Mouse (Mus musculus) MEL (cell line): ENCODE data around the gene Mmel1. TPM values are rescaled to one million over a fixed set of nuclear protein-coding genes. Genes with fewer than 3 reads are reported as not detected.

Experiments used
- DNase-seq: peaks from one replicate; pipeline ENCODE4 v3.0.0; 2011; ENCODE audit warnings: low read depth, low spot score
- H3K27ac ChIP-seq: 2 replicates; pipeline ENCODE4 v1.5.1; 2012; ENCODE audit warnings: low read depth, mild to moderate bottlenecking, control low read depth, low read length, moderate library complexity; ENCODE audit not compliant: control insufficient read depth
- H3K27me3 ChIP-seq, 2 experiments: fragments of 150-350 bp in 1 of 2; sonication (generic) in 1 of 2; 2 replicates each; pipeline ENCODE4 v1.6.1; 2012; ENCODE audit warnings: low read length in 2 of 2, mild to moderate bottlenecking in 2 of 2, improper control_type of control experiment in 1 of 2, moderate library complexity in 1 of 2; ENCODE audit not compliant: insufficient read depth in 2 of 2, control insufficient read depth in 1 of 2
- H3K36me3 ChIP-seq, 2 experiments: 2 replicates each; pipeline ENCODE4 v1.6.1; 2012 to 2014; ENCODE audit warnings: low read length in 2 of 2, improper control_type of control experiment in 1 of 2, inconsistent platforms in 1 of 2, mild to moderate bottlenecking in 1 of 2; ENCODE audit not compliant: insufficient read depth in 2 of 2, control insufficient read depth in 1 of 2
- H3K4me1 ChIP-seq, 2 experiments: fragments of 150-350 bp in 1 of 2; sonication (generic) in 1 of 2; 2 replicates each; pipeline ENCODE4 v1.6.1; 2012; ENCODE audit warnings: low read length in 2 of 2, improper control_type of control experiment in 1 of 2, mild to moderate bottlenecking in 1 of 2; ENCODE audit not compliant: insufficient read depth in 2 of 2, control insufficient read depth in 1 of 2
- H3K4me3 ChIP-seq, 2 experiments: fragments of 150-350 bp in 1 of 2; sonication (generic) in 1 of 2; 2 replicates each; pipeline ENCODE4 v1.5.1; 2012; ENCODE audit warnings: low read depth in 2 of 2, low read length in 2 of 2, mild to moderate bottlenecking in 2 of 2, moderate library complexity in 2 of 2, control low read depth in 1 of 2, improper control_type of control experiment in 1 of 2; ENCODE audit not compliant: control insufficient read depth in 1 of 2, insufficient read depth in 1 of 2
- H3K79me2 ChIP-seq: 2 replicates; pipeline ENCODE4 v1.6.1; 2012; ENCODE audit warnings: mild to moderate bottlenecking, low read length, moderate library complexity; ENCODE audit not compliant: control insufficient read depth, poor library complexity, insufficient read depth
- H3K9ac ChIP-seq: 2 replicates; pipeline ENCODE4 v1.6.1; 2012; ENCODE audit warnings: low read depth, mild to moderate bottlenecking, control low read depth, low read length, moderate library complexity; ENCODE audit not compliant: control insufficient read depth, poor library complexity, severe bottlenecking
- H3K9me3 ChIP-seq: fragments of 150-350 bp; sonication (generic); replicated peaks from 2 replicates; pipeline ENCODE4 v1.6.1; 2012; ENCODE audit warnings: mild to moderate bottlenecking, low read length, improper control_type of control experiment, moderate library complexity; ENCODE audit not compliant: insufficient read depth
- BHLHE40 ChIP-seq: IDR thresholded peaks from 2 replicates; pipeline ENCODE4 v1.6.1; 2012; ENCODE audit warnings: low read depth, mild to moderate bottlenecking, inconsistent platforms, low read length, improper control_type of control experiment, borderline replicate concordance
- CHD1 ChIP-seq: IDR thresholded peaks from 2 replicates; pipeline ENCODE4 v1.6.1; 2012; ENCODE audit warnings: low read depth, mild to moderate bottlenecking, inconsistent platforms, low read length, improper control_type of control experiment
- CHD2 ChIP-seq: IDR thresholded peaks from 2 replicates; pipeline ENCODE4 v1.6.1; 2011; ENCODE audit warnings: low read length, improper control_type of control experiment
- CTCF ChIP-seq, 3 experiments: IDR thresholded peaks in 2 of 3; conservative IDR thresholded peaks in 1 of 3; 2 replicates each; pipeline ENCODE4 v1.5.1; 2011 to 2012; ENCODE audit warnings: low read length in 3 of 3, low read depth in 2 of 3, mild to moderate bottlenecking in 2 of 3, improper control_type of control experiment in 1 of 3, inconsistent platforms in 1 of 3, mixed read lengths in 1 of 3, moderate library complexity in 1 of 3; ENCODE audit not compliant: control insufficient read depth in 1 of 3, insufficient read depth in 1 of 3, poor library complexity in 1 of 3, severe bottlenecking in 1 of 3
- E2F4 ChIP-seq: IDR thresholded peaks from 2 replicates; pipeline ENCODE4 v1.6.1; 2011; ENCODE audit warnings: low read depth, low read length, improper control_type of control experiment, borderline replicate concordance
- ELF1 ChIP-seq: IDR thresholded peaks from 2 replicates; pipeline ENCODE4 v1.6.1; 2014; ENCODE audit warnings: low read depth, mild to moderate bottlenecking, inconsistent platforms, low read length, improper control_type of control experiment, moderate library complexity
- ETS1 ChIP-seq: IDR thresholded peaks from 2 replicates; pipeline ENCODE4 v1.6.1; 2012; ENCODE audit warnings: low read depth, mild to moderate bottlenecking, inconsistent platforms, low read length, improper control_type of control experiment, moderate library complexity
- GABPA ChIP-seq: IDR thresholded peaks from 2 replicates; pipeline ENCODE4 v1.6.1; 2012; ENCODE audit warnings: low read depth, mild to moderate bottlenecking, inconsistent platforms, low read length, improper control_type of control experiment, moderate library complexity
- GATA1 ChIP-seq: IDR thresholded peaks from 2 replicates; pipeline ENCODE4 v1.6.1; 2011; ENCODE audit warnings: low read depth, low read length, improper control_type of control experiment
- HCFC1 ChIP-seq: IDR thresholded peaks from 2 replicates; pipeline ENCODE4 v1.6.1; 2012; ENCODE audit warnings: low read depth, mild to moderate bottlenecking, inconsistent platforms, low read length, improper control_type of control experiment, moderate library complexity
- JUND ChIP-seq: IDR thresholded peaks from 2 replicates; pipeline ENCODE4 v1.6.1; 2011; ENCODE audit warnings: low read depth, mild to moderate bottlenecking, improper control_type of control experiment, low read length
- KAT2A ChIP-seq: conservative IDR thresholded peaks from 2 replicates; pipeline ENCODE4 v1.6.1; 2012; ENCODE audit warnings: low read depth, low read length, improper control_type of control experiment, inconsistent platforms
- MAFK ChIP-seq: IDR thresholded peaks from 2 replicates; pipeline ENCODE4 v1.6.1; 2011; ENCODE audit warnings: low read depth, mild to moderate bottlenecking, low read length, improper control_type of control experiment, borderline replicate concordance
- MAX ChIP-seq: IDR thresholded peaks from 2 replicates; pipeline ENCODE4 v1.6.1; 2011; ENCODE audit warnings: low read length, improper control_type of control experiment
- MAZ ChIP-seq: IDR thresholded peaks from 2 replicates; pipeline ENCODE4 v1.6.1; 2012; ENCODE audit warnings: low read depth, mild to moderate bottlenecking, inconsistent platforms, low read length, improper control_type of control experiment
- MEF2A ChIP-seq: IDR thresholded peaks from 2 replicates; pipeline ENCODE4 v1.6.1; 2014; ENCODE audit warnings: low read depth, mild to moderate bottlenecking, inconsistent platforms, low read length, improper control_type of control experiment; ENCODE audit not compliant: poor library complexity, insufficient replicate concordance, severe bottlenecking; ENCODE audit errors: extremely low read depth
- MXI1 ChIP-seq: IDR thresholded peaks from 2 replicates; pipeline ENCODE4 v1.6.1; 2011; ENCODE audit warnings: mild to moderate bottlenecking, low read depth, low read length, improper control_type of control experiment
- MYB ChIP-seq: IDR thresholded peaks from 2 replicates; pipeline ENCODE4 v1.6.1; 2011; ENCODE audit warnings: mild to moderate bottlenecking, low read depth, low read length, improper control_type of control experiment
- MYC ChIP-seq: IDR thresholded peaks from 2 replicates; pipeline ENCODE4 v1.6.1; 2011; ENCODE audit warnings: low read depth, mild to moderate bottlenecking, low read length, improper control_type of control experiment, moderate library complexity
- NELFE ChIP-seq: IDR thresholded peaks from 2 replicates; pipeline ENCODE4 v1.6.1; 2011; ENCODE audit warnings: low read depth, low read length, improper control_type of control experiment
- POLR2A ChIP-seq, 2 experiments: IDR thresholded peaks; 2 replicates each; pipeline ENCODE4 v1.6.1; 2011 to 2012; ENCODE audit warnings: low read length in 2 of 2, mild to moderate bottlenecking in 2 of 2, control low read depth in 1 of 2, improper control_type of control experiment in 1 of 2, low read depth in 1 of 2, moderate library complexity in 1 of 2; ENCODE audit not compliant: control insufficient read depth in 1 of 2, insufficient read depth in 1 of 2, poor library complexity in 1 of 2
- POLR2AphosphoS2 ChIP-seq: IDR thresholded peaks from 2 replicates; pipeline ENCODE4 v1.6.1; 2011; ENCODE audit warnings: low read length, improper control_type of control experiment
- RAD21 ChIP-seq: IDR thresholded peaks from 2 replicates; pipeline ENCODE4 v1.6.1; 2011; ENCODE audit warnings: mild to moderate bottlenecking, low read depth, low read length, improper control_type of control experiment
- RCOR1 ChIP-seq: IDR thresholded peaks from 2 replicates; pipeline ENCODE4 v1.6.1; 2012; ENCODE audit warnings: low read depth, mild to moderate bottlenecking, inconsistent platforms, low read length, improper control_type of control experiment
- TAL1 ChIP-seq: IDR thresholded peaks from 2 replicates; pipeline ENCODE4 v1.6.1; 2012; ENCODE audit warnings: mild to moderate bottlenecking, inconsistent platforms, low read length, moderate library complexity, mixed read lengths
- TBP ChIP-seq: IDR thresholded peaks from 2 replicates; pipeline ENCODE4 v1.8.0; 2011; ENCODE audit warnings: low read depth, low read length, improper control_type of control experiment
- UBTF ChIP-seq: IDR thresholded peaks from 2 replicates; pipeline ENCODE4 v1.6.1; 2012; ENCODE audit warnings: low read depth, mild to moderate bottlenecking, inconsistent platforms, low read length, improper control_type of control experiment, moderate library complexity, borderline replicate concordance; ENCODE audit not compliant: insufficient read depth
- USF1 ChIP-seq: IDR thresholded peaks from 2 replicates; pipeline ENCODE4 v1.6.1; 2014; ENCODE audit warnings: low read depth, mild to moderate bottlenecking, inconsistent platforms, low read length, improper control_type of control experiment, moderate library complexity
- USF2 ChIP-seq, 2 experiments: IDR thresholded peaks; 2 replicates each; pipeline ENCODE4 v1.6.1; 2011 to 2012; ENCODE audit warnings: improper control_type of control experiment in 2 of 2, low read length in 2 of 2, borderline replicate concordance in 1 of 2, inconsistent platforms in 1 of 2, low read depth in 1 of 2, mild to moderate bottlenecking in 1 of 2; ENCODE audit not compliant: insufficient read depth in 1 of 2
- ZC3H11A ChIP-seq: IDR thresholded peaks from 2 replicates; pipeline ENCODE4 v1.6.1; 2012; ENCODE audit warnings: low read depth, mild to moderate bottlenecking, inconsistent platforms, low read length, improper control_type of control experiment
- ZKSCAN1 ChIP-seq: IDR thresholded peaks from 2 replicates; pipeline ENCODE4 v1.6.1; 2012; ENCODE audit warnings: low read depth, mild to moderate bottlenecking, inconsistent platforms, low read length, improper control_type of control experiment, moderate library complexity
- ZNF384 ChIP-seq: IDR thresholded peaks from 2 replicates; pipeline ENCODE4 v1.6.1; 2012; ENCODE audit warnings: low read depth, mild to moderate bottlenecking, inconsistent platforms, low read length, improper control_type of control experiment
- polyA plus RNA-seq, 2 experiments: library from polyadenylated mRNA; stranded (reverse) in 1 of 2; unstranded in 1 of 2; fragments of >175 nt in 1 of 2; fragments of >200 nt in 1 of 2; gene quantifications; 2 replicates each; pipeline versions ENCODE4 v1.2.1 to v1.2.4; 2012; ENCODE audit warnings: low replicate concordance in 2 of 2, low read depth in 1 of 2; ENCODE audit not compliant: insufficient read length in 2 of 2, insufficient read depth in 1 of 2, missing spikeins in 1 of 2
- total RNA-seq: library from RNA; depleted of rRNA; stranded (reverse); fragments of 300-350 nt; gene quantifications from 2 replicates; pipeline ENCODE4 v1.2.3, GENCODE M21; 2012

The Mmel1 gene
- total and polyA plus RNA-seq, 3 experiments = 0.07 to 0.08 TPM; not detected in 1

- peak overlapping the region; percentile 68 for H3K9ac ChIP-seq
- DNase-seq = peak; percentile 64
- TF ChIP-seq MEF2A (no peak), ZNF384 (no peak), ZKSCAN1 (0 out of 2 replicates have a peak, but pooled peaks have one; percentile 33), RCOR1 (no peak), HCFC1 (peak; percentile 26; the same call in 1 of the 2 replicates), CHD2 (no peak), MYC (no peak), POLR2A (IDR thresholded peaks at IDR 0.05; ENCODE audit: control insufficient read depth in 1 of 2, insufficient read depth in 1 of 2, low read depth in 1 of 2, low read length in 2 of 2, poor library complexity in 1 of 2) (no peak), TAL1 (no peak), E2F4 (no peak), RAD21 (no peak), JUND (no peak), MYB (0 out of 2 replicates have a peak, but pooled peaks have one; percentile 17), USF2 (IDR thresholded peaks at IDR 0.05; ENCODE audit: borderline replicate concordance in 1 of 2, insufficient read depth in 1 of 2, low read depth in 1 of 2, low read length in 2 of 2) (no peak), MAX (no peak; the same call in none of the 2 replicates), MAFK (no peak), UBTF (no peak), USF1 (peak; percentile 76), POLR2AphosphoS2 (no peak), ELF1 (no peak), GATA1 (no peak), CTCF (IDR thresholded peaks at IDR 0.05 in 2 of 3, conservative IDR thresholded peaks at IDR 0.05 in 1 of 3; ENCODE audit: control insufficient read depth in 1 of 3, insufficient read depth in 1 of 3, low read depth in 2 of 3, low read length in 3 of 3, poor library complexity in 1 of 3, severe bottlenecking in 1 of 3) (no peak), BHLHE40 (no peak), GABPA (no peak), MXI1 (peak; percentile 2; the same call in 1 of the 2 replicates), MAZ (no peak), NELFE (peak; percentile 14; the same call in 1 of the 2 replicates), ETS1 (no peak), ZC3H11A (no peak), KAT2A (no peak), CHD1 (no peak), TBP (no peak)
- H3K27ac ChIP-seq = peak overlapping the region; percentile 89
- H3K79me2 ChIP-seq = no peaks in the 10 kb centered on the region; the same call in none of the 2 replicates
- H3K4me3 ChIP-seq = peak overlapping the region; percentile 58 to 76
- no peaks in the 10 kb centered on the region; a peak in 1 of 4 replicates for H3K27me3 ChIP-seq
- peaks cover 0 to 4% of the 10 kb centered on the region in 2 experiments; a peak in 1 of 4 replicates for H3K36me3 ChIP-seq
- peaks cover 3 to 24% of the 10 kb centered on the region in 2 experiments; a peak in 3 of 4 replicates for H3K4me1 ChIP-seq
- H3K9me3 ChIP-seq = no peaks in the 10 kb centered on the region
Observed at GRCm38 (mm10) chr4:154929088-154929660, 59.8 kb downstream of the Mmel1 start.
